Mouse (Mus musculus) neural tube, embryonic 10.5 days (tissue): ENCODE results near the gene Ehhadh.
"Not testable (repeated sequence)": the region's sequence is repeated elsewhere in the genome, so short reads cannot be mapped to it uniquely, and the experiment has no call there.

Source experiments
- DNase-seq: peaks from one replicate; pipeline ENCODE4 v3.0.0-alpha.2; 2017; ENCODE audit warnings: low spot score; ENCODE audit errors: extremely low spot score

The Ehhadh gene

GRCm38 (mm10) chr16:21794697-21795045 is 7.1 kb upstream of the Ehhadh start:
- no peak for DNase-seq

GRCm38 (mm10) chr16:21793875-21794696 is 6.5 kb upstream of the Ehhadh start, which contains the start of gene Map3k13:
Map3k13 (plus strand) TSS chr16:21794346.
- DNase-seq = peak; percentile 97

- not testable (repeated sequence) for DNase-seq
These were observed 5.6 kb upstream of the Ehhadh start for GRCm38 (mm10) chr16:21793080-21793810.

GRCm38 (mm10) chr16:21791779-21792178 is 4.2 kb upstream of the Ehhadh start:
- no peak for DNase-seq

GRCm38 (mm10) chr16:21790469-21790868 is 2.9 kb upstream of the Ehhadh start:
- no peak for DNase-seq

- DNase-seq = no peak
These were observed 1.6 kb upstream of the Ehhadh start for GRCm38 (mm10) chr16:21789180-21789579.

- DNase-seq = no peak
These were observed 974 bp upstream of the Ehhadh start for GRCm38 (mm10) chr16:21788581-21788980.

- no peak for DNase-seq
These were observed 1.3 kb downstream of the Ehhadh start for GRCm38 (mm10) chr16:21786317-21786716.

- no peak for DNase-seq
These were observed 2.6 kb downstream of the Ehhadh start for GRCm38 (mm10) chr16:21785000-21785399.

- DNase-seq = no peak
These were observed 4.8 kb downstream of the Ehhadh start for GRCm38 (mm10) chr16:21782807-21783206.

GRCm38 (mm10) chr16:21781895-21782294 is 5.7 kb downstream of the Ehhadh start:
- no peak for DNase-seq

GRCm38 (mm10) chr16:21781277-21781676 is 6.3 kb downstream of the Ehhadh start:
- no peak for DNase-seq

- DNase-seq = no peak
These were observed 8.5 kb downstream of the Ehhadh start for GRCm38 (mm10) chr16:21779149-21779548.

- DNase-seq = peak; percentile 18
These were observed 9.2 kb downstream of the Ehhadh start for GRCm38 (mm10) chr16:21778293-21778866.

GRCm38 (mm10) chr16:21774725-21775124 is 12.9 kb downstream of the Ehhadh start:
- no peak for DNase-seq

GRCm38 (mm10) chr16:21769667-21770066 is 17.9 kb downstream of the Ehhadh start:
- DNase-seq = no peak

- DNase-seq = no peak
These were observed 19.4 kb downstream of the Ehhadh start for GRCm38 (mm10) chr16:21768255-21768654.

- no peak for DNase-seq
These were observed 29.2 kb downstream of the Ehhadh start for GRCm38 (mm10) chr16:21758447-21758846.

GRCm38 (mm10) chr16:21743401-21743800 is 44.2 kb downstream of the Ehhadh start:
- DNase-seq = no peak

- DNase-seq = no peak
These were observed 44.7 kb downstream of the Ehhadh start for GRCm38 (mm10) chr16:21742898-21743297.

- DNase-seq = no peak
These were observed 45.3 kb downstream of the Ehhadh start for GRCm38 (mm10) chr16:21742191-21742870.

- no peak for DNase-seq
These were observed 46.1 kb downstream of the Ehhadh start for GRCm38 (mm10) chr16:21741542-21741941.
